Mouse (Mus musculus) stomach, postnatal 0 days (tissue): ENCODE data around the gene Abcc8.

Experiments
- CTCF ChIP-seq: IDR thresholded peaks from 2 replicates; pipeline ENCODE4 v1.5.1; 2016; ENCODE audit warnings: antibody characterized with exemption, low read depth, mild to moderate bottlenecking, moderate library complexity
- EP300 ChIP-seq: optimal IDR thresholded peaks from 2 replicates; pipeline ENCODE3; 2016; ENCODE audit warnings: antibody characterized with exemption

GRCm38 (mm10) chr7:46110079-46110478 lies 69.8 kb downstream of the Abcc8 start:
- no peak for TF ChIP-seq CTCF
- no peak for TF ChIP-seq EP300
